Mouse (Mus musculus) hindbrain, embryonic 11.5 days (tissue): Measurements from ENCODE around the gene Syt3. TPM values are rescaled to one million over a fixed set of nuclear protein-coding genes. Genes with fewer than 3 reads are reported as not detected.
A peak's percentile ranks its signal among the peaks of the same experiment; 100 is the strongest.

Source experiments
- ATAC-seq: fragments of 200-750 bp; cut with Nextera tagmentation; 2 replicates; pipeline ENCODE4 v1.8.0; 2017; ENCODE audit warnings: mild to moderate bottlenecking, moderate TSS enrichment, moderate library complexity; ENCODE audit not compliant: low FRiP score
- DNase-seq: peaks from one replicate; pipeline ENCODE4 v3.0.0-alpha.2; 2015; ENCODE audit warnings: low spot score
- H3K27ac ChIP-seq: fragments of 300-500 bp; sonication (generic); 2 replicates; pipeline ENCODE4 v1.5.1; 2014; ENCODE audit warnings: mild to moderate bottlenecking, low read depth, low read length
- H3K27me3 ChIP-seq: fragments of 300-500 bp; sonication (generic); 2 replicates; pipeline ENCODE4 v1.6.1; 2014; ENCODE audit warnings: mild to moderate bottlenecking, low read length, moderate library complexity, mixed read lengths; ENCODE audit not compliant: control insufficient read depth, insufficient read depth
- H3K36me3 ChIP-seq: fragments of 300-500 bp; sonication (generic); 2 replicates; pipeline ENCODE4 v1.6.1; 2014; ENCODE audit warnings: mild to moderate bottlenecking, low read length, moderate library complexity, mixed read lengths; ENCODE audit not compliant: control insufficient read depth, insufficient read depth
- H3K4me1 ChIP-seq: fragments of 300-500 bp; sonication (generic); replicated peaks from 2 replicates; pipeline ENCODE4 v1.6.1; 2014; ENCODE audit warnings: low read length, mixed read lengths; ENCODE audit not compliant: control insufficient read depth, insufficient read depth
- H3K4me2 ChIP-seq: fragments of 300-500 bp; sonication (generic); replicated peaks from 2 replicates; pipeline ENCODE4 v1.6.1; 2014; ENCODE audit warnings: mild to moderate bottlenecking, low read depth, low read length
- H3K4me3 ChIP-seq: fragments of 300-500 bp; sonication (generic); 2 replicates; pipeline ENCODE4 v1.5.1; 2014; ENCODE audit warnings: low read depth, low read length
- H3K9ac ChIP-seq: fragments of 300-500 bp; sonication (generic); 2 replicates; pipeline ENCODE4 v1.6.1; 2014; ENCODE audit warnings: low read depth, low read length
- H3K9me3 ChIP-seq: fragments of 300-500 bp; sonication (generic); 2 replicates; pipeline ENCODE4 v1.6.1; 2016; ENCODE audit warnings: low read length; ENCODE audit not compliant: control insufficient read depth
- WGBS: fragments of 180-500 bp; shearing (Covaris S2); extraction: QIAGEN DNeasy Blood & Tissue Kit; methylation state at CpG from one replicate; pipeline ENCODE4 v1.1.7; 2014; 5-methylcytosine and 5-hydroxymethylcytosine counted together
- polyA plus RNA-seq: library from polyadenylated mRNA; unstranded; fragments of >200 nt; fragmentation: Nextera tagmentation; extraction: Ambion mirVana; gene quantifications from 2 replicates; pipeline ENCODE4 v1.2.1, GENCODE M21; 2014

Gene Syt3
- polyA plus RNA-seq, 1 experiment from 2014 or later: 3.5 TPM

DNA sequence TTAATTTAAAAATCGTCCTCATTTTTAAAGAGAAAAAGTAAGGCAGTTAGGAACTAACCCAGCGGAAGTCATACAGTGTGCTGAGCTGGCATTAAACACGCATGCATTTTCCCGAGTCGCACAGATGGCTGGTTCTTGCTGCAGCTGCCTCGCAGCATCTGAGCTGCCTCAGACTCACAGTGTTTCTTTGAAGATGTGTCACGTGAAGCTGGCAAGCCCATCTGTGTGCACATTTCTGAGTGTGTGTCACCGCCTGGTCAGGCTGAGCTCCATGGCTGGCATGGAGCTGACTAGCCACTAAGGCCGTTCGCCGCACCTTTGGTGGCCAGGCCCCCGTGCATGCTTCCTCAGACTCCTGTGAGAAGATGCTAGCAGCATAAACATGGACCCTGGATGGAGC, 1.4 kb upstream of the Syt3 start:
- 77% methylated on average over 12 of the region's 12 CpGs for WGBS
- no peaks in the 10 kb centered on the region for H3K9me3 ChIP-seq
- no peak overlapping the region for H3K4me3 ChIP-seq
- H3K9ac ChIP-seq: no peak overlapping the region
- no peak for ATAC-seq
- H3K27ac ChIP-seq: peak overlapping the region; percentile 47; the same call in 1 of the 2 replicates
- no peaks in the 10 kb centered on the region; the same call in 1 of the 2 replicates for H3K4me1 ChIP-seq
- no peaks in the 10 kb centered on the region for H3K36me3 ChIP-seq
- DNase-seq: peak; percentile 19
- H3K27me3 ChIP-seq: peaks cover 4% of the 10 kb centered on the region; the same call in 1 of the 2 replicates
- H3K4me2 ChIP-seq: no peak overlapping the region

- Histone ChIP-seq H3K27ac (no peak overlapping the region), H3K27me3 (peaks cover 4% of the 10 kb centered on the region; the same call in 1 of the 2 replicates), H3K4me3 (peak overlapping the region; percentile 45), H3K4me2 (peak overlapping the region; percentile 90), H3K4me1 (no peaks in the 10 kb centered on the region; the same call in 1 of the 2 replicates), H3K9ac (peak overlapping the region; percentile 29; the same call in 1 of the 2 replicates), H3K36me3 (no peaks in the 10 kb centered on the region), H3K9me3 (no peaks in the 10 kb centered on the region)
- DNase-seq (no peak), ATAC-seq (peak; percentile 73)
- under 1% methylated on average over 15 of the region's 17 CpGs for WGBS
Measured at GRCm38 (mm10) chr7:44384716-44385059, 786 bp downstream of the Syt3 start.

DNA sequence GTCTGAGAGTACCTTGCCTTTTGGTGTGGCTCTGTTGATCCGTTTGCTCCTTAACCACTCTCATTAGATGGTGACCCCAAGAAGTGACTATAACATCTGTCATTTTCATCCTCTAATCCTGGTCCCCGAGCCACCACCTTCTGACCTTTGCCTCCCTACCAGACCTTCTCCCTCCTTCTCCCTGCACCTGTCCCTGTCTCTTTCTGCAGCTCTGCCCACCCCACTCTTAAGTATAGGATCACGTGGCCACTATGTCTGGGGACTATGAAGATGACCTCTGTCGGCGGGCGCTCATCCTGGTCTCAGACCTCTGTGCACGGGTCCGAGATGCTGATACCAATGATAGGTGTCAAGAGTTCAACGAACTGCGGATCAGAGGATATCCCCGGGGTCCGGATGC, 1.8 kb downstream of the Syt3 start, which contains the start of gene 1700008O03Rik:
1700008O03Rik (minus strand) TSS at position 101 of the 400 bp plus-strand sequence.
- Histone ChIP-seq H3K9ac (peak within 1 kb of the TSS; percentile 29; the same call in 1 of the 2 replicates), H3K4me1 (no peaks in the 10 kb centered on the region; the same call in 1 of the 2 replicates), H3K4me3 (peak within 1 kb of the TSS; percentile 45), H3K9me3 (no peaks in the 10 kb centered on the region), H3K27ac (no peak within 1 kb of the TSS), H3K36me3 (no peaks in the 10 kb centered on the region), H3K27me3 (peaks cover 4% of the 10 kb centered on the region; the same call in 1 of the 2 replicates), H3K4me2 (peak within 1 kb of the TSS; percentile 90)
- ATAC-seq (no peak), DNase-seq (no peak)
- WGBS: 82% methylated on average over 12 of the region's 12 CpGs

GRCm38 (mm10) chr7:44391831-44392230, 7.9 kb downstream of the Syt3 start:
- no peaks in the 10 kb centered on the region for H3K4me1 ChIP-seq
- no peak overlapping the region for H3K4me3 ChIP-seq
- no peaks in the 10 kb centered on the region for H3K9me3 ChIP-seq
- H3K27ac ChIP-seq: no peak overlapping the region
- no peak overlapping the region for H3K9ac ChIP-seq
- ATAC-seq (no peak), DNase-seq (no peak)
- H3K36me3 ChIP-seq: no peaks in the 10 kb centered on the region
- H3K27me3 ChIP-seq: no peaks in the 10 kb centered on the region
- 87% methylated on average over 4 of the region's 4 CpGs for WGBS
- H3K4me2 ChIP-seq: no peak overlapping the region

- 84% methylated on average over 14 of the region's 14 CpGs for whole genome bisulfite sequencing
- H3K4me3 ChIP-seq: no peak overlapping the region
Measured at GRCm38 (mm10) chr7:44392341-44392740, 8.4 kb downstream of the Syt3 start.

GRCm38 (mm10) chr7:44393284-44393683, 9.4 kb downstream of the Syt3 start:
- 91% methylated on average over 17 of the region's 17 CpGs for whole genome bisulfite sequencing
- no peaks in the 10 kb centered on the region for H3K4me1 ChIP-seq
- H3K4me3 ChIP-seq: no peak overlapping the region
- no peak for ATAC-seq
- H3K27me3 ChIP-seq: no peaks in the 10 kb centered on the region
- no peak overlapping the region for H3K4me2 ChIP-seq
- H3K36me3 ChIP-seq: no peaks in the 10 kb centered on the region
- no peak overlapping the region for H3K27ac ChIP-seq
- no peaks in the 10 kb centered on the region for H3K9me3 ChIP-seq
- H3K9ac ChIP-seq: no peak overlapping the region
- DNase-seq: no peak

More at GRCm38 (mm10) chr7:44392341-44392740, 8.4 kb downstream of the Syt3 start:
- Histone ChIP-seq H3K4me2 (no peak overlapping the region), H3K27me3 (no peaks in the 10 kb centered on the region), H3K4me1 (no peaks in the 10 kb centered on the region), H3K27ac (no peak overlapping the region), H3K9ac (no peak overlapping the region), H3K36me3 (no peaks in the 10 kb centered on the region), H3K9me3 (no peaks in the 10 kb centered on the region)
- DNase-seq: no peak
- no peak for ATAC-seq

- Histone ChIP-seq H3K27me3 (no peaks in the 10 kb centered on the region), H3K4me1 (no peaks in the 10 kb centered on the region), H3K4me2 (no peak overlapping the region), H3K4me3 (no peak overlapping the region), H3K9me3 (no peaks in the 10 kb centered on the region), H3K27ac (no peak overlapping the region), H3K9ac (no peak overlapping the region), H3K36me3 (no peaks in the 10 kb centered on the region)
- 7% methylated on average over 3 of the region's 3 CpGs for WGBS
- DNase-seq (peak; percentile 67), ATAC-seq (peak; percentile 75)
Measured at GRCm38 (mm10) chr7:44398570-44398969, 14.7 kb downstream of the Syt3 start.

- no peak overlapping the region for H3K4me3 ChIP-seq
- H3K9me3 ChIP-seq: no peaks in the 10 kb centered on the region
- H3K27me3 ChIP-seq: peaks cover 3% of the 10 kb centered on the region; the same call in 1 of the 2 replicates
- no peaks in the 10 kb centered on the region for H3K36me3 ChIP-seq
- no peak for ATAC-seq
- H3K9ac ChIP-seq: no peak overlapping the region
- no peak overlapping the region for H3K4me2 ChIP-seq
- no peaks in the 10 kb centered on the region for H3K4me1 ChIP-seq
- no peak for DNase-seq
- 83% methylated on average over 6 of the region's 6 CpGs for WGBS
- no peak overlapping the region for H3K27ac ChIP-seq
Measured at GRCm38 (mm10) chr7:44401673-44402072, 17.8 kb downstream of the Syt3 start.

GRCm38 (mm10) chr7:44405346-44406014, 21.6 kb downstream of the Syt3 start:
- Histone ChIP-seq H3K9ac (no peak overlapping the region), H3K36me3 (no peaks in the 10 kb centered on the region), H3K4me3 (peak overlapping the region; percentile 24), H3K4me1 (no peaks in the 10 kb centered on the region), H3K27ac (peak overlapping the region; percentile 73), H3K9me3 (no peaks in the 10 kb centered on the region), H3K27me3 (peaks cover 5% of the 10 kb centered on the region; the same call in 1 of the 2 replicates), H3K4me2 (peak overlapping the region; percentile 47)
- 2% methylated on average over 27 of the region's 27 CpGs for WGBS
- DNase-seq (peak; percentile 99), ATAC-seq (peak; percentile 98)
